Mouse (Mus musculus) forebrain, embryonic 14.5 days (tissue): ENCODE results near the gene Kirrel3. TPM values are rescaled to one million over a fixed set of nuclear protein-coding genes. Genes with fewer than 3 reads are reported as not detected.

ENCODE experiments used
- ATAC-seq: fragments of 200-750 bp; cut with Nextera tagmentation; 2 replicates; pipeline ENCODE4 v1.8.0; 2017; ENCODE audit warnings: mild to moderate bottlenecking, moderate library complexity
- DNase-seq: peaks from one replicate; pipeline ENCODE4 v3.0.0-alpha.2; 2015; ENCODE audit warnings: low spot score
- H3K27ac ChIP-seq: fragments of 300-500 bp; sonication (generic); 2 replicates; pipeline ENCODE4 v1.5.1; 2014; ENCODE audit warnings: low read depth, mild to moderate bottlenecking, control low read depth, low read length, moderate library complexity
- H3K27me3 ChIP-seq: fragments of 300-500 bp; sonication (generic); replicated peaks from 2 replicates; pipeline ENCODE4 v1.6.1; 2014; ENCODE audit warnings: low read length, control low read depth, mixed read lengths; ENCODE audit not compliant: control insufficient read depth, insufficient read depth
- H3K36me3 ChIP-seq: fragments of 300-500 bp; sonication (generic); 2 replicates; pipeline ENCODE4 v1.6.1; 2014; ENCODE audit warnings: low read length, control low read depth; ENCODE audit not compliant: control insufficient read depth, insufficient read depth
- H3K4me1 ChIP-seq: fragments of 300-500 bp; sonication (generic); 2 replicates; pipeline ENCODE4 v1.6.1; 2014; ENCODE audit warnings: antibody characterized with exemption, low read length, control low read depth; ENCODE audit not compliant: control insufficient read depth, insufficient read depth
- H3K4me2 ChIP-seq: fragments of 300-500 bp; sonication (generic); 2 replicates; pipeline ENCODE4 v1.6.1; 2014; ENCODE audit warnings: mild to moderate bottlenecking, control low read depth, low read length
- H3K4me3 ChIP-seq: fragments of 300-500 bp; sonication (generic); 2 replicates; pipeline ENCODE4 v1.5.1; 2014; ENCODE audit warnings: low read depth, low read length, control low read depth
- H3K9ac ChIP-seq: fragments of 300-500 bp; sonication (generic); 2 replicates; pipeline ENCODE4 v1.6.1; 2014; ENCODE audit warnings: mild to moderate bottlenecking, low read length, control low read depth, moderate library complexity
- H3K9me3 ChIP-seq: fragments of 300-500 bp; sonication (generic); replicated peaks from 2 replicates; pipeline ENCODE4 v1.6.1; 2016; ENCODE audit warnings: low read length, control low read depth, mixed read lengths; ENCODE audit not compliant: control insufficient read depth
- WGBS: fragments of 180-500 bp; shearing (Covaris S2); extraction: QIAGEN DNeasy Blood & Tissue Kit; methylation state at CpG from one replicate; pipeline ENCODE4 v1.1.7; 2014; 5-methylcytosine and 5-hydroxymethylcytosine counted together
- polyA plus RNA-seq: library from polyadenylated mRNA; unstranded; fragments of >200 nt; fragmentation: Nextera tagmentation; extraction: Ambion mirVana; gene quantifications from 2 replicates; pipeline ENCODE4 v1.2.1, GENCODE M21; 2014

Gene Kirrel3
- polyA plus RNA-seq, 1 experiment from 2014 or later, result 31.0 TPM

GRCm38 (mm10) chr9:34660566-34660965 lies 174.9 kb downstream of the Kirrel3 start:
- WGBS, result 88% methylated on average over 1 of the region's 1 CpGs
- Histone ChIP-seq H3K9ac (no peak overlapping the region), H3K27me3 (0 out of 2 replicates have a peak, but pooled peaks cover 5% of the 10 kb centered on the region), H3K4me3 (no peak overlapping the region), H3K4me1 (peaks cover 4% of the 10 kb centered on the region), H3K9me3 (no peaks in the 10 kb centered on the region), H3K36me3 (no peaks in the 10 kb centered on the region), H3K4me2 (no peak overlapping the region), H3K27ac (no peak overlapping the region)
- DNase-seq (peak; percentile 45), ATAC-seq (no peak)

- H3K27ac ChIP-seq, result no peak overlapping the region
- H3K4me2 ChIP-seq, result no peak overlapping the region
- no peak overlapping the region for H3K4me3 ChIP-seq
- H3K36me3 ChIP-seq, result no peaks in the 10 kb centered on the region
- no peak for ATAC-seq
- DNase-seq, result no peak
- WGBS, result 53% methylated on average over 6 of the region's 6 CpGs
- H3K27me3 ChIP-seq, result 0 out of 2 replicates have a peak, but pooled peaks cover 5% of the 10 kb centered on the region
- H3K4me1 ChIP-seq, result peaks cover 9% of the 10 kb centered on the region
- H3K9me3 ChIP-seq, result no peaks in the 10 kb centered on the region
- no peak overlapping the region for H3K9ac ChIP-seq
Observed at GRCm38 (mm10) chr9:34663412-34663811, 177.7 kb downstream of the Kirrel3 start.

- Histone ChIP-seq H3K27me3 (0 out of 2 replicates have a peak, but pooled peaks cover 5% of the 10 kb centered on the region), H3K9ac (no peak overlapping the region), H3K27ac (no peak overlapping the region), H3K36me3 (no peaks in the 10 kb centered on the region), H3K9me3 (no peaks in the 10 kb centered on the region), H3K4me1 (peaks cover 9% of the 10 kb centered on the region), H3K4me2 (no peak overlapping the region), H3K4me3 (no peak overlapping the region)
- DNase-seq (peak; percentile 78), ATAC-seq (peak; percentile 40)
- 22% methylated on average over 15 of the region's 15 CpGs for WGBS
Observed at GRCm38 (mm10) chr9:34665361-34666129, 179.9 kb downstream of the Kirrel3 start.

GRCm38 (mm10) chr9:34667182-34667581 lies 181.5 kb downstream of the Kirrel3 start:
- H3K4me3 ChIP-seq, result no peak overlapping the region
- H3K4me2 ChIP-seq, result no peak overlapping the region
- WGBS, result 76% methylated on average over 1 of the region's 1 CpGs
- ATAC-seq, result no peak
- H3K27me3 ChIP-seq, result 0 out of 2 replicates have a peak, but pooled peaks cover 5% of the 10 kb centered on the region
- H3K27ac ChIP-seq, result no peak overlapping the region
- H3K9ac ChIP-seq, result no peak overlapping the region
- H3K36me3 ChIP-seq, result no peaks in the 10 kb centered on the region
- no peaks in the 10 kb centered on the region for H3K9me3 ChIP-seq
- H3K4me1 ChIP-seq, result peaks cover 9% of the 10 kb centered on the region
- no peak for DNase-seq

GRCm38 (mm10) chr9:34670906-34671305 lies 185.2 kb downstream of the Kirrel3 start:
- DNase-seq, result peak; percentile 11
- Histone ChIP-seq H3K4me2 (no peak overlapping the region), H3K27ac (no peak overlapping the region), H3K9ac (no peak overlapping the region), H3K27me3 (no peaks in the 10 kb centered on the region), H3K4me3 (no peak overlapping the region), H3K4me1 (peaks cover 2% of the 10 kb centered on the region; the same call in 1 of the 2 replicates), H3K36me3 (no peaks in the 10 kb centered on the region), H3K9me3 (no peaks in the 10 kb centered on the region)
- 49% methylated on average over 2 of the region's 2 CpGs for WGBS
- ATAC-seq, result peak; percentile 18; the same call in 1 of the 2 replicates

GRCm38 (mm10) chr9:34686798-34687197 lies 201.1 kb downstream of the Kirrel3 start:
- DNase-seq (no peak), ATAC-seq (no peak)
- Histone ChIP-seq H3K4me2 (no peak overlapping the region), H3K4me1 (no peaks in the 10 kb centered on the region), H3K9ac (no peak overlapping the region), H3K27me3 (no peaks in the 10 kb centered on the region), H3K36me3 (no peaks in the 10 kb centered on the region), H3K27ac (no peak overlapping the region), H3K9me3 (no peaks in the 10 kb centered on the region), H3K4me3 (no peak overlapping the region)
- 86% methylated on average over 6 of the region's 6 CpGs for WGBS

- no peak for ATAC-seq
- H3K9ac ChIP-seq, result no peak overlapping the region
- WGBS, result 64% methylated on average over 4 of the region's 4 CpGs
Observed at GRCm38 (mm10) chr9:34688358-34688757, 202.7 kb downstream of the Kirrel3 start.

GRCm38 (mm10) chr9:34689375-34689774 lies 203.7 kb downstream of the Kirrel3 start:
- Histone ChIP-seq H3K4me2 (no peak overlapping the region), H3K27me3 (no peaks in the 10 kb centered on the region), H3K27ac (no peak overlapping the region), H3K4me3 (no peak overlapping the region), H3K4me1 (no peaks in the 10 kb centered on the region), H3K9ac (no peak overlapping the region), H3K9me3 (no peaks in the 10 kb centered on the region), H3K36me3 (no peaks in the 10 kb centered on the region)
- ATAC-seq (no peak), DNase-seq (no peak)
- 75% methylated on average over 3 of the region's 3 CpGs for WGBS

More at GRCm38 (mm10) chr9:34688358-34688757, 202.7 kb downstream of the Kirrel3 start:
- H3K4me3 ChIP-seq, result no peak overlapping the region
- H3K36me3 ChIP-seq, result no peaks in the 10 kb centered on the region
- no peak overlapping the region for H3K4me2 ChIP-seq
- no peak overlapping the region for H3K27ac ChIP-seq
- no peaks in the 10 kb centered on the region for H3K27me3 ChIP-seq
- no peaks in the 10 kb centered on the region for H3K9me3 ChIP-seq
- no peaks in the 10 kb centered on the region for H3K4me1 ChIP-seq
- no peak for DNase-seq

GRCm38 (mm10) chr9:34695646-34696045 lies 210.0 kb downstream of the Kirrel3 start:
- ATAC-seq (no peak), DNase-seq (no peak)
- WGBS, result 66% methylated on average over 5 of the region's 5 CpGs

More at GRCm38 (mm10) chr9:34695646-34696045, 210.0 kb downstream of the Kirrel3 start:
- Histone ChIP-seq H3K9me3 (no peaks in the 10 kb centered on the region), H3K4me2 (no peak overlapping the region), H3K36me3 (no peaks in the 10 kb centered on the region), H3K4me3 (no peak overlapping the region), H3K9ac (no peak overlapping the region), H3K27me3 (no peaks in the 10 kb centered on the region), H3K27ac (no peak overlapping the region; the same call in 1 of the 2 replicates), H3K4me1 (no peaks in the 10 kb centered on the region)
